Mouse (Mus musculus): ENCODE measurements around the gene Klhl5.

DNA sequence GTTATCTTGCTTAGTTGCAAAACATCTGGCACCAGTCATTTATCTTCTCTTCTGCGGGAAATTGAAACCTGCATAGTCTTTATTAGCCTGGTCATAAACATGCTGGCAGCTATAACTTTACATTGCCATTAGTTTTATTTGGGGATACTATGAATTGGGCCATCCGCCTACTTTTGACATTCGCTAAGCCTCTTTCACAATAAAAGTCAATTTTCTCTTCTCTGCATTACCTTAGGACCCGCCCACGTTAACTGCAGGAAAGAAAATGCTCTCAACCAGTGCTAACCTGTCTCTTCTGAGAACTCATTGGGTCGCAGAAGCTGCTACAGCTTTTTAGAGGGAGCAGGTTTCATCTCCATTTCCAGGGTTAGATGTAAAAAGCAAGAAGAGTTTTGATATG lies 39.2 kb upstream of the Klhl5 start:
- TF ChIP-seq CTCF (IDR thresholded peaks at IDR 0.05; ENCODE audit: low read depth), result no peak
- TF ChIP-seq EP300 (IDR thresholded peaks at IDR 0.05; ENCODE audit: low read depth), result no peak
